Mouse (Mus musculus) stomach, postnatal 0 days (tissue): ENCODE data around the gene Timm13.

Source experiments
- CTCF ChIP-seq: IDR thresholded peaks from 2 replicates; pipeline ENCODE4 v1.5.1; 2016; ENCODE audit warnings: antibody characterized with exemption, low read depth, mild to moderate bottlenecking, moderate library complexity
- EP300 ChIP-seq: optimal IDR thresholded peaks from 2 replicates; pipeline ENCODE3; 2016; ENCODE audit warnings: antibody characterized with exemption

- no peak for TF ChIP-seq CTCF
- TF ChIP-seq EP300 = no peak
Measured at GRCm38 (mm10) chr10:80931695-80932094, 30.9 kb upstream of the Timm13 start.
